Mouse (Mus musculus): ENCODE results near the gene Uimc1. TPM values are rescaled to one million over a fixed set of nuclear protein-coding genes. Genes with fewer than 3 reads are reported as not detected.

The Uimc1 gene
- 29.8 and 29.9 TPM in 2 replicates for polyA plus RNA-seq (2011; ENCODE audit: insufficient read depth, insufficient read length, low read depth, missing spikeins)

DNA sequence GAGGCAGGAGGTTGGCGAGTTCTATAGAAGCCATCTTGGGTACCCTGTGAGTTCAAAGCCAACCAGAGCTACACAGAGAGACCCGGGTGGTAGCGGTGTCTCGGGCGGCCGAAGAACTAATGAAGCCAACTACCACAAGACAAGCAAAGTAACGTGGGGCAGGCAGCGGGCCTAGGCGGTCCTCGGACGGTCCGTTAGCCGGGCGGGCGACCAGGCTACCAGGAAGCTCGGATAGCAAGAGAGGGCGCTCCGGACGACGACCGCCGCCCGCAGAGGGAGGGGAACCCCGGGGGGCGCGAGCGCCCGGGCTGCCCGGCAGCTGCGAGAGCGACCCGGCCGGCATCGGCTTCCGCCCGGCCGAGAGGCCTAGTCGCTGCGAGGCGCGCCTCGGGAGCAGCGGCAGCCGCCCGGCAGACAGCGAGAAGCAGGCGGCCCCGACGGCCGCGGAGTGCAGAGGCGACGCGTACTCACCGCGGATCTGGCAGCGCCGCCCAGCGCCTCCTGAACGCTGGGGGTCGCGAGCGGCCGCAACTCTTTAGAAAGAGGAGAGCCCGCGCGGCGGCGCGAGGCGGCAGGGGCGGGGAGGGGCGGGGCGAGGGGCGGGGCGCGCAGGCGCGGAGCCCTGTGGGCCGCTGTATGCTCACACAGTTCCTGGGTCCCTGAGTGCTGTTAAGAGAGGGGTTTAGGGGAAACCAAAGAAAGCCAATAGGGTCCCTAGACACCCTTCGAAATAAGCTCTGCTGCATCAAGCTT, at the start of gene Uimc1:
Gene Uimc1, minus strand, starts transcription at position 575 of the 753 bp plus-strand sequence.
- Histone ChIP-seq H3K27me3 (ENCODE audit: control insufficient read depth, insufficient read depth, low read length, poor library complexity, severe bottlenecking) (no peaks in the 10 kb centered on the region), H3K27ac (ENCODE audit: insufficient read depth, low read length) (no peak within 1 kb of the TSS), H3K36me3 (ENCODE audit: control insufficient read depth, insufficient read depth, low read length, poor library complexity, severe bottlenecking) (no peaks in the 10 kb centered on the region), H3K4me1 (ENCODE audit: control insufficient read depth, insufficient read depth, low read length) (no peaks in the 10 kb centered on the region), H3K9me3 (replicated peaks; ENCODE audit: control insufficient read depth, insufficient read depth, low read length, poor library complexity, severe bottlenecking) (peaks cover 3% of the 10 kb centered on the region; the same call in 1 of the 2 replicates), H3K9ac (ENCODE audit: low read depth, poor library complexity, severe bottlenecking) (peak within 1 kb of the TSS; percentile 82), H3K4me3 (ENCODE audit: low read depth, low read length) (peak within 1 kb of the TSS; percentile 74)
- TF ChIP-seq CTCF (IDR thresholded peaks at IDR 0.05; ENCODE audit: low read depth, low read length) = peak; percentile 7
- TF ChIP-seq POLR2A (IDR thresholded peaks at IDR 0.05; ENCODE audit: insufficient read depth, low read length) = no peak
- no peak for TF ChIP-seq EP300 (IDR thresholded peaks at IDR 0.05; ENCODE audit: insufficient read depth, low read depth, low read length)

DNA sequence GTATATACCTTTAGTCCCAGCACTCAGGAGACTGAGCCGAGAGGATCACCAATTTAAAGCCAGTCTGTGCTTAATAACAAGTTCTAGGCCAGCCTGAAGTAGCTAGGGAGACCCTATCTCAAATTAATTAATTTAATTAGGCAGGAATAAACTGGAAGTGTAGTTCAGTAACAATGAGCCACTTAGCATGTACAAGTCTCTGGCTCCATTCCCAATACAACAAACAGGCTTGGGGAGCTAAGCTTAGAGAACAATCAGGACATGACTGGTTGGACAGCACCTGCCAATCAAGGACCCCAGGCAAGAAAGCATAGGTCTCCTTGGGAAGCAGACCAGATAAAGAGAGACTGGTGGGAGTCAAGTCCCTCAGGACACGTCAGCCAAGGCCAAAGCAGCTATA, 40.2 kb upstream of the Uimc1 start:
- no peaks in the 10 kb centered on the region for H3K27me3 ChIP-seq (ENCODE audit: control insufficient read depth, insufficient read depth, low read length, poor library complexity, severe bottlenecking)
- no peak for TF ChIP-seq POLR2A (IDR thresholded peaks at IDR 0.05; ENCODE audit: insufficient read depth, low read length)
- TF ChIP-seq CTCF (IDR thresholded peaks at IDR 0.05; ENCODE audit: low read depth, low read length) = no peak
- no peak for TF ChIP-seq EP300 (IDR thresholded peaks at IDR 0.05; ENCODE audit: insufficient read depth, low read depth, low read length)
- H3K4me1 ChIP-seq (ENCODE audit: control insufficient read depth, insufficient read depth, low read length) = no peaks in the 10 kb centered on the region
- H3K9me3 ChIP-seq (replicated peaks; ENCODE audit: control insufficient read depth, insufficient read depth, low read length, poor library complexity, severe bottlenecking) = no peaks in the 10 kb centered on the region
- no peaks in the 10 kb centered on the region for H3K36me3 ChIP-seq (ENCODE audit: control insufficient read depth, insufficient read depth, low read length, poor library complexity, severe bottlenecking)
- H3K27ac ChIP-seq (ENCODE audit: insufficient read depth, low read length) = no peak overlapping the region
- no peak overlapping the region for H3K4me3 ChIP-seq (ENCODE audit: low read depth, low read length)
- H3K9ac ChIP-seq (ENCODE audit: low read depth, poor library complexity, severe bottlenecking) = no peak overlapping the region

DNA sequence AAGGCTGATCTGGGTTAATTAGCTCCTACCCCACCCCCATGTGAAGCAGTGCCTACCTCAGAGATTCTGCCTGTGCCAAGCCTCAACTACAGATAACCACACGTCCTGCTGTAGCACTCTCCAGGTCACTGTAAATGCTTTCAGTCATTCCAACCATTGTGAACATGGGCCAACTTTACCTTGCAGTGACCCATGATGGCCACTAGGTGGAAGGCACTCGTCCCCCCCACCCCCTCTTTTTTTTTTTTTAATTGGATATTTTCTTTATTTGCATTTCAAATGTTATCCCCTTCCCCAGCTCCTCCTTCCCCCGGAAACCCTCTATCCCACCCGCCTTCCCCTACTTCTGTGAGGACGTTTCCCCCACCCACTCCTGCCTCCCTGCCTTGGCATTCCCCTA, 35.3 kb upstream of the Uimc1 start:
- Histone ChIP-seq H3K36me3 (ENCODE audit: control insufficient read depth, insufficient read depth, low read length, poor library complexity, severe bottlenecking) (no peaks in the 10 kb centered on the region; the same call in 1 of the 2 replicates), H3K27me3 (ENCODE audit: control insufficient read depth, insufficient read depth, low read length, poor library complexity, severe bottlenecking) (no peaks in the 10 kb centered on the region), H3K4me3 (ENCODE audit: low read depth, low read length) (no peak overlapping the region), H3K27ac (ENCODE audit: insufficient read depth, low read length) (no peak overlapping the region), H3K4me1 (ENCODE audit: control insufficient read depth, insufficient read depth, low read length) (no peaks in the 10 kb centered on the region), H3K9me3 (replicated peaks; ENCODE audit: control insufficient read depth, insufficient read depth, low read length, poor library complexity, severe bottlenecking) (no peaks in the 10 kb centered on the region), H3K9ac (ENCODE audit: low read depth, poor library complexity, severe bottlenecking) (no peak overlapping the region)
- TF ChIP-seq CTCF (IDR thresholded peaks at IDR 0.05; ENCODE audit: low read depth, low read length) = peak; percentile 42
- TF ChIP-seq POLR2A (IDR thresholded peaks at IDR 0.05; ENCODE audit: insufficient read depth, low read length) = no peak
- no peak for TF ChIP-seq EP300 (IDR thresholded peaks at IDR 0.05; ENCODE audit: insufficient read depth, low read depth, low read length)

DNA sequence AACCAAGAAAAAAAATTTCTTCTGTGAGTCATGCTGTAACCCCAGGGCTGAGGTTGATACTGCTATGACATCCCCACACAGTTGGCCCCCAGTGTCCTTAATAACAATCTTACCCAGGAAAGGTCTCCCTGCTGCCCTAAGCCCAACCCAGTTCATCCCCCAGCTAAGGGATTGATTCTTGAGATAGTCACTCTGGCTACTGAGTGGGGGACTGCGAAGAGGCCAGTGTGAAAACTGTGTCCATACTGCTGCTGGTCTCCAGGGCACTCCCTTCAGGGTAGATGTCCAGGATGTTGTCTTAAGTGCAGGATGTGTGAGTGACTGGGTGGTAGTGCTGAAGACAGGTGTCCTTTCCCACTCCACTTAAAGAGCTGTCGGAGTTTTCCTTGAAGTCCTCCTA, 33.3 kb upstream of the Uimc1 start, which contains the start of gene Gm17617:
Gene Gm17617, minus strand, starts transcription at position 101 of the 400 bp plus-strand sequence.
- Histone ChIP-seq H3K4me3 (ENCODE audit: low read depth, low read length) (no peak within 1 kb of the TSS), H3K9me3 (replicated peaks; ENCODE audit: control insufficient read depth, insufficient read depth, low read length, poor library complexity, severe bottlenecking) (no peaks in the 10 kb centered on the region), H3K9ac (ENCODE audit: low read depth, poor library complexity, severe bottlenecking) (no peak within 1 kb of the TSS), H3K36me3 (ENCODE audit: control insufficient read depth, insufficient read depth, low read length, poor library complexity, severe bottlenecking) (no peaks in the 10 kb centered on the region; the same call in none of the 2 replicates), H3K27me3 (ENCODE audit: control insufficient read depth, insufficient read depth, low read length, poor library complexity, severe bottlenecking) (no peaks in the 10 kb centered on the region), H3K27ac (ENCODE audit: insufficient read depth, low read length) (no peak within 1 kb of the TSS), H3K4me1 (ENCODE audit: control insufficient read depth, insufficient read depth, low read length) (no peaks in the 10 kb centered on the region)
- TF ChIP-seq POLR2A (IDR thresholded peaks at IDR 0.05; ENCODE audit: insufficient read depth, low read length) (no peak), CTCF (IDR thresholded peaks at IDR 0.05; ENCODE audit: low read depth, low read length) (no peak), EP300 (IDR thresholded peaks at IDR 0.05; ENCODE audit: insufficient read depth, low read depth, low read length) (no peak)

DNA sequence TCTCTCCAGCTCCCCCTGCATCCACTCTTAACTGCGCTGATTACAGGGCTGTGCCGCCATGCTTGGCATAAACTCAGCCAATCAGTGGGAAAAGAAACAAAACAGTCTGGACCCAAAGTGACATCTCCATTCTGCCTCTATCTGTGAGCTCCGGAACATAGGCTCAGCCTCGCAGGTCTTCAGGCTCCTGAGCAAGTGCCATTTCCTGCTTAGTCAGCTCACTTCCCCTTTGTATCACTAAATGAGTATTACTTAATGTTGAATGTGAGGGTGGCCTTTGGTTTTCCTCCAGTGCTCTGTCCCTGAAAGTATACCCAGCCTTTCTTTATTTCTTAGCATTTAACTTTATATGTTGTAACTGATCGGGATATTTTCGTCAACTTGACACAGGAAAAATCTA, 24.8 kb upstream of the Uimc1 start:
- Histone ChIP-seq H3K9ac (ENCODE audit: low read depth, poor library complexity, severe bottlenecking) (no peak overlapping the region), H3K4me3 (ENCODE audit: low read depth, low read length) (no peak overlapping the region), H3K36me3 (ENCODE audit: control insufficient read depth, insufficient read depth, low read length, poor library complexity, severe bottlenecking) (peaks cover 3% of the 10 kb centered on the region; the same call in 1 of the 2 replicates), H3K4me1 (ENCODE audit: control insufficient read depth, insufficient read depth, low read length) (no peaks in the 10 kb centered on the region), H3K9me3 (replicated peaks; ENCODE audit: control insufficient read depth, insufficient read depth, low read length, poor library complexity, severe bottlenecking) (no peaks in the 10 kb centered on the region), H3K27me3 (ENCODE audit: control insufficient read depth, insufficient read depth, low read length, poor library complexity, severe bottlenecking) (no peaks in the 10 kb centered on the region), H3K27ac (ENCODE audit: insufficient read depth, low read length) (no peak overlapping the region)
- TF ChIP-seq CTCF (IDR thresholded peaks at IDR 0.05; ENCODE audit: low read depth, low read length) (no peak), EP300 (IDR thresholded peaks at IDR 0.05; ENCODE audit: insufficient read depth, low read depth, low read length) (no peak), POLR2A (IDR thresholded peaks at IDR 0.05; ENCODE audit: insufficient read depth, low read length) (no peak)

DNA sequence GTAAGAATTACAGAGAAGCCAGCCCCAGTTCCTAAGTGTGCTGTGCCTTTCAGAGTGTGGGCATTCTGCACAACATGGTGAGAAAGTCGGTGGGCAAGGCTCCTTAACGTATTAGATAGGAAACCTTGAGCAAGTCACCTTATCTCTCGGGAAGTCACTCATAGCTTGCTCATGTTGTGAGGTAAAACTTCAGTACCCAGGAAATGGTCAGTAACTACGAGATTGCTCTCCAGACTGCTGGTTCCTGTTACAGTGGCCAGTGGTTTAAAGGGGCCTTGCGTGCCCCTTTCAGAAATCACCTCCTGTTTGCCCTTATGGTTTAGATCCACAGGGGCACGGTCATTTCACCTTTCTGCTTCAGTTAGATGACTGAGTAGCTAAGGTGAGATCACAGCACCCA, 14.3 kb upstream of the Uimc1 start:
- Histone ChIP-seq H3K4me3 (ENCODE audit: low read depth, low read length) (no peak overlapping the region), H3K27ac (ENCODE audit: insufficient read depth, low read length) (no peak overlapping the region), H3K9ac (ENCODE audit: low read depth, poor library complexity, severe bottlenecking) (no peak overlapping the region), H3K27me3 (ENCODE audit: control insufficient read depth, insufficient read depth, low read length, poor library complexity, severe bottlenecking) (no peaks in the 10 kb centered on the region), H3K4me1 (ENCODE audit: control insufficient read depth, insufficient read depth, low read length) (no peaks in the 10 kb centered on the region), H3K9me3 (replicated peaks; ENCODE audit: control insufficient read depth, insufficient read depth, low read length, poor library complexity, severe bottlenecking) (no peaks in the 10 kb centered on the region), H3K36me3 (ENCODE audit: control insufficient read depth, insufficient read depth, low read length, poor library complexity, severe bottlenecking) (peaks cover 28% of the 10 kb centered on the region)
- TF ChIP-seq CTCF (IDR thresholded peaks at IDR 0.05; ENCODE audit: low read depth, low read length) = no peak
- TF ChIP-seq POLR2A (IDR thresholded peaks at IDR 0.05; ENCODE audit: insufficient read depth, low read length) = no peak
- TF ChIP-seq EP300 (IDR thresholded peaks at IDR 0.05; ENCODE audit: insufficient read depth, low read depth, low read length) = no peak
